Mouse (Mus musculus) lung, adult 2 months (tissue): Measurements from ENCODE around the gene Gabrb3. TPM values are rescaled to one million over a fixed set of nuclear protein-coding genes. Genes with fewer than 3 reads are reported as not detected.
"Not testable (repeated sequence)": the region's sequence is repeated elsewhere in the genome, so short reads cannot be mapped to it uniquely, and the experiment has no call there.

ENCODE experiments used
- DNase-seq: peaks from one replicate; pipeline ENCODE4 v3.0.0; 2022
- H3K4me1 ChIP-seq: fragments of 200-500 bp; 2 replicates; pipeline ENCODE4 v1.6.1; 2011; ENCODE audit warnings: low read length; ENCODE audit not compliant: control insufficient read depth, insufficient read depth
- H3K4me3 ChIP-seq: fragments of 200-500 bp; replicated peaks from 2 replicates; pipeline ENCODE3; 2011; ENCODE audit warnings: low read depth, mild to moderate bottlenecking, control low read depth, low read length; ENCODE audit errors: extremely low read depth
- CTCF ChIP-seq: fragments of 200-500 bp; IDR thresholded peaks from 2 replicates; pipeline ENCODE4 v1.5.1; 2011; ENCODE audit warnings: mild to moderate bottlenecking, low read length, control low read depth; ENCODE audit not compliant: insufficient read depth
- POLR2A ChIP-seq: fragments of 200-500 bp; IDR thresholded peaks from 2 replicates; pipeline ENCODE4 v1.6.1; 2011; ENCODE audit warnings: low read depth, mild to moderate bottlenecking, control low read depth, low read length, borderline replicate concordance; ENCODE audit errors: extremely low read depth
- WGBS: fragments of 180-500 bp; shearing (Covaris S2); methylation state at CpG from one replicate; pipeline ENCODE4 v1.1.7; 2018; 5-methylcytosine and 5-hydroxymethylcytosine counted together
- polyA plus RNA-seq: library from polyadenylated mRNA; depleted of rRNA; stranded (reverse); fragments of >200 nt; gene quantifications from 2 replicates; pipeline ENCODE4 v1.2.3, GENCODE M21; 2012

Gabrb3 gene
- polyA plus RNA-seq, 1 experiment, result 0.08 TPM

DNA sequence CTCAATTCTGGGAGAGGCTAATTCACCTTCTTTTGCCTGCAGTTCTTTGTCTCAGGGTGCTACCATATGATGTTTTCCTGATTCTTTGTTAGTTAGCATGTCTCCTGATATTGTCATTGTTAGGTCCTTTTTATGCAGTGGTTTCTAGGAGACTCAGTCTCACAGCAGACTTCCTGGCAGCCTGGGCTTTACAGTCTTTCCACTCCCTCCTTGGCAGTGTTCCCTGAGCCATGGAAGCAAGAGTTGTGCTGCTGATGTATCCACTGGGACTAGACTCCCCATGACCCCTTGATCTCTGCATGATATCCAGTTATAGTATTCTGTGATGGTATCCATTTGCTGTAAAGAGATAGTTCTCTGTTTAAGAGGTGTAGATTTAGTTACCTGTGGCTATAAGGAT is 281.6 kb downstream of the Gabrb3 start:
- no peak overlapping the region for H3K4me3 ChIP-seq
- no peaks in the 10 kb centered on the region for H3K4me1 ChIP-seq
- DNase-seq, result no peak
- TF ChIP-seq CTCF (no peak), POLR2A (no peak)

- DNase-seq, result no peak
- H3K4me3 ChIP-seq, result no peak overlapping the region
- WGBS, result 55% methylated on average over 1 of the region's 1 CpGs
- no peak for TF ChIP-seq CTCF
- TF ChIP-seq POLR2A, result no peak
- no peaks in the 10 kb centered on the region for H3K4me1 ChIP-seq
Measured at GRCm38 (mm10) chr7:57703580-57703979, 284.1 kb downstream of the Gabrb3 start.

GRCm38 (mm10) chr7:57706092-57706491 is 286.6 kb downstream of the Gabrb3 start:
- DNase-seq, result no peak
- TF ChIP-seq POLR2A, result no peak
- no peak for TF ChIP-seq CTCF
- WGBS, result 87% methylated on average over 6 of the region's 6 CpGs
- Histone ChIP-seq H3K4me1 (no peaks in the 10 kb centered on the region), H3K4me3 (no peak overlapping the region)

- TF ChIP-seq CTCF (no peak), POLR2A (no peak)
- no peaks in the 10 kb centered on the region for H3K4me1 ChIP-seq
- no peak for DNase-seq
- 65% methylated on average over 7 of the region's 7 CpGs for WGBS
- no peak overlapping the region for H3K4me3 ChIP-seq
Measured at GRCm38 (mm10) chr7:57706976-57707740, 287.7 kb downstream of the Gabrb3 start.

DNA sequence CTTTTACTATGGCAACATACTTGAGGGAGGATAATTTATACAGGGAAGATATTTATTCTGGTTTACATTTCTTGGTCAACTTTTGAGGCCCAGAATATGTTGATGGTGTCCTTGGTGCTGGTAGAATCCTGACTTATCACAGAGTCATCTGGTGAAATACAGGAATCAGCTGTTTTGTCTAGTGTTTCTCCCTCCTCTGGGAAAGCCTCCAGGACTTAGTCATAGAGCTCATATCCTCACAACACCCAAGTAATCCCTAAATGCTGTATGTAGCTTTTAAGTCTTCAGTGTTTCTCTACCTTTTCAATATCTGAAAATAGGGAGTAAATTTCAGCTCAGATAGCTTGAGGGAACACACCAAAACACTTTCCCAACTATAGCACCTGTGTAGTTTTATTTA is 292.2 kb downstream of the Gabrb3 start:
- Histone ChIP-seq H3K4me3 (no peak overlapping the region), H3K4me1 (no peaks in the 10 kb centered on the region)
- no peak for TF ChIP-seq POLR2A
- no peak for TF ChIP-seq CTCF
- no peak for DNase-seq

GRCm38 (mm10) chr7:57746836-57747235 is 327.3 kb downstream of the Gabrb3 start:
- no peak overlapping the region for H3K4me3 ChIP-seq
- no peak for TF ChIP-seq CTCF
- TF ChIP-seq POLR2A, result no peak
- 67% methylated on average over 2 of the region's 2 CpGs for WGBS
- H3K4me1 ChIP-seq, result no peaks in the 10 kb centered on the region
- DNase-seq, result no peak

- H3K4me1 ChIP-seq, result no peaks in the 10 kb centered on the region
- no peak for DNase-seq
- H3K4me3 ChIP-seq, result no peak overlapping the region
- WGBS, result 75% methylated on average over 5 of the region's 5 CpGs
- TF ChIP-seq POLR2A, result no peak
- TF ChIP-seq CTCF, result no peak
Measured at GRCm38 (mm10) chr7:57760466-57760865, 341.0 kb downstream of the Gabrb3 start.

DNA sequence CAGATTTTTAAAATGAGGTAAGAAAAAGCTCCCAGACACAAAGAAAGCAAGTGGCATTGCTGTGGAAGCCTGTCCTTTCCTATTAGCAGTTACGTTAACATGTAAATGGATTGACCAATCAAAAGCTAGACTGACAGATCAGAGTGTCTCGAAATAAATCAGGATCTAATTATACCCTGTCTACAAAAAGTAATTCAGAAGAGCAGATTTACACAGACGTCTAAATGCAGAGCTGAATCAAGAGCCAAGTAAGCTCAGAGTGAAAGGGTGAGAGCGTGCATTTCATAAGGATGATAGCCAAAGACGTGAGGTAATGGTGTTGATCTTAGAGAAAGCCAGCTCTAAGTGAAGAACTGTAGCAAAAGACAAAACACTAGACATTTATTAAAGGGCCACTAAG is 359.3 kb downstream of the Gabrb3 start:
- TF ChIP-seq CTCF (no peak), POLR2A (no peak)
- Histone ChIP-seq H3K4me1 (no peaks in the 10 kb centered on the region), H3K4me3 (no peak overlapping the region)
- no peak for DNase-seq
- 61% methylated on average over 5 of the region's 5 CpGs for WGBS

GRCm38 (mm10) chr7:57786102-57786501 is 366.6 kb downstream of the Gabrb3 start:
- H3K4me3 ChIP-seq, H3K4me1 ChIP-seq, DNase-seq: not testable (repeated sequence)
- WGBS, result 68% methylated on average over 2 of the region's 2 CpGs

- no peak for DNase-seq
- Histone ChIP-seq H3K4me3 (no peak overlapping the region), H3K4me1 (no peaks in the 10 kb centered on the region)
- no peak for TF ChIP-seq CTCF
- no peak for TF ChIP-seq POLR2A
- WGBS, result 45% methylated on average over 2 of the region's 2 CpGs
Measured at GRCm38 (mm10) chr7:57787520-57787919, 368.0 kb downstream of the Gabrb3 start.
